Mouse (Mus musculus) lung, adult 2 months (tissue): Measurements from ENCODE around the gene Cpeb4.

Experiments
- CTCF ChIP-seq: fragments of 200-500 bp; IDR thresholded peaks from 2 replicates; pipeline ENCODE4 v1.5.1; 2011; ENCODE audit warnings: mild to moderate bottlenecking, low read length, control low read depth; ENCODE audit not compliant: insufficient read depth
- POLR2A ChIP-seq: fragments of 200-500 bp; IDR thresholded peaks from 2 replicates; pipeline ENCODE4 v1.6.1; 2011; ENCODE audit warnings: low read depth, mild to moderate bottlenecking, control low read depth, low read length, borderline replicate concordance; ENCODE audit errors: extremely low read depth

GRCm38 (mm10) chr11:31888229-31888628, 16.2 kb downstream of the Cpeb4 start:
- TF ChIP-seq CTCF = no peak
- TF ChIP-seq POLR2A = no peak
